Mouse (Mus musculus): ENCODE measurements around the gene Rufy1.

GRCm38 (mm10) chr11:50389011-50389410 is 41.9 kb downstream of the Rufy1 start:
- TF ChIP-seq POLR2A (IDR thresholded peaks at IDR 0.05; ENCODE audit: control insufficient read depth, extremely low read depth, insufficient read depth, low read length, poor library complexity) (no peak), CTCF (IDR thresholded peaks at IDR 0.05; ENCODE audit: borderline replicate concordance, control insufficient read depth, extremely low read depth, insufficient read depth, low read length, poor library complexity) (no peak)
